Mouse (Mus musculus) embryonic fibroblast, embryonic 13.5 days (primary cell): ENCODE measurements around the gene Olfr92. TPM values are rescaled to one million over a fixed set of nuclear protein-coding genes. Genes with fewer than 3 reads are reported as not detected.
A peak's percentile ranks its signal among the peaks of the same experiment; 100 is the strongest.

Source experiments
- H3K27ac ChIP-seq: 2 replicates; pipeline ENCODE4 v1.5.1; 2012; ENCODE audit warnings: low read length, control low read depth, inconsistent platforms; ENCODE audit not compliant: insufficient read depth
- H3K4me1 ChIP-seq: 2 replicates; pipeline ENCODE4 v1.6.1; 2011; ENCODE audit warnings: low read length; ENCODE audit not compliant: control insufficient read depth, insufficient read depth
- H3K4me3 ChIP-seq: 2 replicates; pipeline ENCODE4 v1.5.1; 2011; ENCODE audit warnings: mild to moderate bottlenecking, control low read depth, low read length; ENCODE audit not compliant: insufficient read depth
- CTCF ChIP-seq: IDR thresholded peaks from 2 replicates; pipeline ENCODE4 v1.5.1; 2011; ENCODE audit warnings: mild to moderate bottlenecking, control low read depth, low read length, moderate library complexity, borderline replicate concordance; ENCODE audit not compliant: insufficient read depth
- POLR2A ChIP-seq: IDR thresholded peaks from 2 replicates; pipeline ENCODE4 v1.6.1; 2011; ENCODE audit warnings: low read depth, mild to moderate bottlenecking, control low read depth, low read length, moderate library complexity
- polyA plus RNA-seq: library from polyadenylated mRNA; stranded (reverse); fragments of >200 nt; gene quantifications from 2 replicates; pipeline ENCODE4 v1.2.4, GENCODE M21; 2011; ENCODE audit warnings: low read depth; ENCODE audit not compliant: missing spikeins, insufficient read length

The Olfr92 gene
- polyA plus RNA-seq, 1 experiment = not detected

- Histone ChIP-seq H3K4me3 (no peak overlapping the region), H3K27ac (no peak overlapping the region), H3K4me1 (0 out of 2 replicates have a peak, but pooled peaks cover 3% of the 10 kb centered on the region)
- no peak for TF ChIP-seq POLR2A
- TF ChIP-seq CTCF = no peak
Measured at GRCm38 (mm10) chr17:37080119-37080518, 39.8 kb downstream of the Olfr92 start.

- Histone ChIP-seq H3K4me1 (0 out of 2 replicates have a peak, but pooled peaks cover 3% of the 10 kb centered on the region), H3K4me3 (no peak overlapping the region), H3K27ac (no peak overlapping the region)
- no peak for TF ChIP-seq CTCF
- no peak for TF ChIP-seq POLR2A
Measured at GRCm38 (mm10) chr17:37078990-37079389, 40.9 kb downstream of the Olfr92 start.

GRCm38 (mm10) chr17:37078193-37078592 is 41.7 kb downstream of the Olfr92 start:
- no peak for TF ChIP-seq POLR2A
- TF ChIP-seq CTCF = no peak
- Histone ChIP-seq H3K4me1 (0 out of 2 replicates have a peak, but pooled peaks cover 3% of the 10 kb centered on the region), H3K27ac (no peak overlapping the region), H3K4me3 (no peak overlapping the region)

GRCm38 (mm10) chr17:37075766-37076165 is 44.1 kb downstream of the Olfr92 start:
- Histone ChIP-seq H3K27ac (no peak overlapping the region), H3K4me1 (0 out of 2 replicates have a peak, but pooled peaks cover 3% of the 10 kb centered on the region), H3K4me3 (no peak overlapping the region)
- no peak for TF ChIP-seq CTCF
- TF ChIP-seq POLR2A = no peak

- no peak for TF ChIP-seq POLR2A
- no peak for TF ChIP-seq CTCF
- H3K4me1 ChIP-seq = peaks cover 5% of the 10 kb centered on the region; the same call in 1 of the 2 replicates
- H3K27ac ChIP-seq = no peak overlapping the region
Measured at GRCm38 (mm10) chr17:37075181-37075580, 44.7 kb downstream of the Olfr92 start.

GRCm38 (mm10) chr17:37072730-37073276 is 47.1 kb downstream of the Olfr92 start:
- Histone ChIP-seq H3K4me1 (peaks cover 10% of the 10 kb centered on the region; the same call in 1 of the 2 replicates), H3K27ac (no peak overlapping the region), H3K4me3 (no peak overlapping the region)
- TF ChIP-seq CTCF (no peak), POLR2A (no peak)

More at GRCm38 (mm10) chr17:37075181-37075580, 44.7 kb downstream of the Olfr92 start:
- no peak overlapping the region for H3K4me3 ChIP-seq

- peaks cover 10% of the 10 kb centered on the region; the same call in 1 of the 2 replicates for H3K4me1 ChIP-seq
- no peak overlapping the region for H3K4me3 ChIP-seq
- TF ChIP-seq CTCF (no peak), POLR2A (no peak)
- no peak overlapping the region for H3K27ac ChIP-seq
Measured at GRCm38 (mm10) chr17:37072080-37072729, 47.7 kb downstream of the Olfr92 start.

GRCm38 (mm10) chr17:37070121-37070520 is 49.8 kb downstream of the Olfr92 start:
- Histone ChIP-seq H3K4me3 (no peak overlapping the region), H3K4me1 (peaks cover 7% of the 10 kb centered on the region; the same call in 1 of the 2 replicates), H3K27ac (peak overlapping the region; percentile 39; the same call in 1 of the 2 replicates)
- TF ChIP-seq POLR2A (no peak), CTCF (no peak)

- Histone ChIP-seq H3K4me3 (no peak overlapping the region), H3K27ac (no peak overlapping the region), H3K4me1 (peaks cover 7% of the 10 kb centered on the region; the same call in 1 of the 2 replicates)
- no peak for TF ChIP-seq CTCF
- no peak for TF ChIP-seq POLR2A
Measured at GRCm38 (mm10) chr17:37067861-37068260, 52.0 kb downstream of the Olfr92 start.

- Histone ChIP-seq H3K27ac (no peak overlapping the region), H3K4me1 (peaks cover 16% of the 10 kb centered on the region), H3K4me3 (no peak overlapping the region)
- TF ChIP-seq POLR2A (no peak), CTCF (no peak)
Measured at GRCm38 (mm10) chr17:37065993-37066392, 53.9 kb downstream of the Olfr92 start.
